Mouse (Mus musculus) heart, embryonic 12.5 days (tissue): ENCODE results near the gene Smarcb1. TPM values are rescaled to one million over a fixed set of nuclear protein-coding genes. Genes with fewer than 3 reads are reported as not detected.

Experiments used
- ATAC-seq: fragments of 200-750 bp; cut with Nextera tagmentation; 2 replicates; pipeline ENCODE4 v1.8.0; 2017; ENCODE audit warnings: moderate TSS enrichment, moderate library complexity; ENCODE audit not compliant: insufficient number of reproducible peaks, low FRiP score
- H3K27ac ChIP-seq: fragments of 300-500 bp; sonication (generic); 2 replicates; pipeline ENCODE4 v1.5.1; 2016; ENCODE audit warnings: mild to moderate bottlenecking, moderate library complexity; ENCODE audit not compliant: poor library complexity, severe bottlenecking
- H3K27me3 ChIP-seq: fragments of 300-500 bp; sonication (generic); replicated peaks from 2 replicates; pipeline ENCODE4 v1.6.1; 2016; ENCODE audit warnings: mild to moderate bottlenecking, moderate library complexity
- H3K36me3 ChIP-seq: fragments of 300-500 bp; sonication (generic); 2 replicates; pipeline ENCODE4 v1.6.1; 2016; ENCODE audit warnings: mild to moderate bottlenecking, moderate library complexity
- H3K4me1 ChIP-seq: fragments of 300-500 bp; sonication (generic); replicated peaks from 2 replicates; pipeline ENCODE4 v1.6.1; 2016; ENCODE audit warnings: mild to moderate bottlenecking
- H3K4me2 ChIP-seq: fragments of 300-500 bp; sonication (generic); 2 replicates; pipeline ENCODE4 v1.6.1; 2016; ENCODE audit warnings: mild to moderate bottlenecking, moderate library complexity
- H3K4me3 ChIP-seq: fragments of 300-500 bp; sonication (generic); 2 replicates; pipeline ENCODE4 v1.5.1; 2016; ENCODE audit warnings: mild to moderate bottlenecking
- H3K9ac ChIP-seq: fragments of 300-500 bp; sonication (generic); 2 replicates; pipeline ENCODE4 v1.6.1; 2016; ENCODE audit warnings: mild to moderate bottlenecking, moderate library complexity
- H3K9me3 ChIP-seq: fragments of 300-500 bp; sonication (generic); replicated peaks from 2 replicates; pipeline ENCODE4 v1.6.1; 2016; ENCODE audit warnings: mild to moderate bottlenecking, moderate library complexity
- WGBS: fragments of 180-500 bp; shearing (Covaris S2); methylation state at CpG from one replicate; pipeline ENCODE4 v1.1.7; 2016; 5-methylcytosine and 5-hydroxymethylcytosine counted together
- polyA plus RNA-seq: library from polyadenylated mRNA; unstranded; fragments of >200 nt; fragmentation: Nextera tagmentation; extraction: Ambion mirVana; gene quantifications from 2 replicates; pipeline ENCODE4 v1.2.1, GENCODE M21; 2016

Smarcb1 gene
- polyA plus RNA-seq, 1 experiment from 2014 or later: 126 TPM

- Histone ChIP-seq H3K36me3 (peaks cover 14% of the 10 kb centered on the region), H3K27ac (no peak overlapping the region), H3K27me3 (peaks cover 7% of the 10 kb centered on the region; the same call in 1 of the 2 replicates), H3K4me1 (peaks cover 3% of the 10 kb centered on the region), H3K4me2 (no peak overlapping the region), H3K9ac (no peak overlapping the region), H3K9me3 (no peaks in the 10 kb centered on the region), H3K4me3 (no peak overlapping the region)
- no peak for ATAC-seq
- WGBS: 91% methylated on average over 12 of the region's 12 CpGs
Observed at GRCm38 (mm10) chr10:75852539-75853125, 68.8 kb downstream of the Smarcb1 start.

GRCm38 (mm10) chr10:75851681-75852080 is 69.7 kb downstream of the Smarcb1 start:
- WGBS: 40% methylated on average over 3 of the region's 3 CpGs
- Histone ChIP-seq H3K27ac (no peak overlapping the region), H3K4me3 (no peak overlapping the region), H3K27me3 (peaks cover 7% of the 10 kb centered on the region; the same call in 1 of the 2 replicates), H3K36me3 (0 out of 2 replicates have a peak, but pooled peaks cover 5% of the 10 kb centered on the region), H3K4me1 (peaks cover 2% of the 10 kb centered on the region; the same call in 1 of the 2 replicates), H3K9ac (no peak overlapping the region), H3K4me2 (no peak overlapping the region), H3K9me3 (no peaks in the 10 kb centered on the region)
- no peak for ATAC-seq

- Histone ChIP-seq H3K4me3 (no peak overlapping the region), H3K27me3 (peaks cover 7% of the 10 kb centered on the region; the same call in 1 of the 2 replicates), H3K27ac (no peak overlapping the region), H3K9me3 (no peaks in the 10 kb centered on the region), H3K4me2 (no peak overlapping the region), H3K36me3 (no peaks in the 10 kb centered on the region), H3K4me1 (peaks cover 2% of the 10 kb centered on the region; the same call in 1 of the 2 replicates), H3K9ac (no peak overlapping the region)
- WGBS: 4% methylated on average over 6 of the region's 6 CpGs
- no peak for ATAC-seq
Observed at GRCm38 (mm10) chr10:75851076-75851475, 70.3 kb downstream of the Smarcb1 start.

GRCm38 (mm10) chr10:75848382-75848781 is 73.0 kb downstream of the Smarcb1 start:
- peaks cover 7% of the 10 kb centered on the region; the same call in 1 of the 2 replicates for H3K27me3 ChIP-seq
- H3K4me1 ChIP-seq: peaks cover 2% of the 10 kb centered on the region; the same call in 1 of the 2 replicates
- no peak overlapping the region for H3K9ac ChIP-seq
- H3K9me3 ChIP-seq: no peaks in the 10 kb centered on the region
- H3K4me3 ChIP-seq: no peak overlapping the region
- H3K27ac ChIP-seq: no peak overlapping the region
- ATAC-seq: no peak
- no peaks in the 10 kb centered on the region for H3K36me3 ChIP-seq
- H3K4me2 ChIP-seq: no peak overlapping the region
- WGBS: 20% methylated on average over 3 of the region's 3 CpGs

Other genes starting within 250 kb of the Smarcb1 start
- gene Cabin1, start 157.3 kb downstream of the Smarcb1 start, polyA plus RNA-seq: 26.0 and 26.7 TPM in 2 replicates
- gene Ddt, start 148.2 kb downstream of the Smarcb1 start, polyA plus RNA-seq: 31.0 and 35.3 TPM in 2 replicates
- not detected in 2 replicates for gene Gm20441, start 140.7 kb downstream of the Smarcb1 start, polyA plus RNA-seq
- gene Gstt3, start 140.2 kb downstream of the Smarcb1 start, polyA plus RNA-seq: 2.7 and 3.2 TPM in 2 replicates
- gene Gstt1, start 123.0 kb downstream of the Smarcb1 start, polyA plus RNA-seq: 3.9 and 4.2 TPM in 2 replicates
- not detected in 2 replicates for gene Gstt4, start 99.1 kb downstream of the Smarcb1 start, polyA plus RNA-seq
- 7.2 and 8.1 TPM in 2 replicates for gene Gstt2, start 84.2 kb downstream of the Smarcb1 start, polyA plus RNA-seq
- gene Mif, start 61.4 kb downstream of the Smarcb1 start, polyA plus RNA-seq: 2,266 and 2,393 TPM in 2 replicates
- gene Derl3, start 28.2 kb downstream of the Smarcb1 start, polyA plus RNA-seq: 2.1 and 2.2 TPM in 2 replicates
- gene Chchd10, start 11.5 kb upstream of the Smarcb1 start, polyA plus RNA-seq: 408 and 409 TPM in 2 replicates
- gene Mmp11, start 14.9 kb upstream of the Smarcb1 start, polyA plus RNA-seq: 25.4 and 27.1 TPM in 2 replicates
- gene Gm867, start 19.1 kb upstream of the Smarcb1 start, polyA plus RNA-seq: 0.80 and 1.1 TPM in 2 replicates
- gene Vpreb3, start 21.4 kb upstream of the Smarcb1 start, polyA plus RNA-seq: 0.24 TPM in 1 of 2 replicates, not detected in the other
- gene Gm5134, start 32.9 kb upstream of the Smarcb1 start, polyA plus RNA-seq: 0.06 TPM in 1 of 2 replicates, not detected in the other
- 19.2 and 19.7 TPM in 2 replicates for gene Zfp280b, start 111.0 kb upstream of the Smarcb1 start, polyA plus RNA-seq
- gene Slc5a4b, start 189.3 kb upstream of the Smarcb1 start, polyA plus RNA-seq: not detected in 2 replicates
- not detected in 2 replicates for gene Slc5a4a, start 225.8 kb upstream of the Smarcb1 start, polyA plus RNA-seq